Mouse (Mus musculus): Measurements from ENCODE around the gene Gpr101. TPM values are rescaled to one million over a fixed set of nuclear protein-coding genes. Genes with fewer than 3 reads are reported as not detected.

Gpr101 gene
- polyA plus RNA-seq (2014; fragmentation: Illumina TruSeq; extraction: RNeasy Lipid Tissue Mini Kit (QIAGEN cat#74804); ENCODE audit: low read depth, low replicate concordance): not detected

DNA sequence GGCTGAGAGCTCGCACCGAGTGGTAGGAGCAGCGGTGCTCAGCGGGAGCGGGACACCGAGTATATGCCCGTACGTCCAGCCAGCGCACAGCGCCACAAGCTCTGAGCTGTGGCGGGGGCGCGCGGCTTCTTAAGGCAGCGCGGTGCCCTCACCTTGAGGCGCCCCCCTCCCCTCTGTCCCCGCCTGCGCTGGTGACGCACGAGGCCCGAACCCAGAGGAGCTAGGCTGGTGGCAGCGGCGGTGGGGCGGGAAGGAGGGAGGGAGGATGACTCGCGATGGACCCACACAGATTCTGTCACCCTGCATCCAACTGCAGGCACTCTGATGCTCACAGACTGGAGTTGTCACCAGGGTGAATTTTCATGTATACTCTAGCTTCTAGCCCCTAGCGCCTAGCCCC lies at the start of gene Gpr101:
Gene Gpr101 (minus strand): TSS at position 124 of the 400 bp plus-strand sequence.

Other genes starting within 250 kb of the Gpr101 start
- 101 TPM for gene Arhgef6, start 165.0 kb downstream of the Gpr101 start, polyA plus RNA-seq (2014; fragmentation: Illumina TruSeq; extraction: RNeasy Lipid Tissue Mini Kit (QIAGEN cat#74804); ENCODE audit: low read depth, low replicate concordance)
- 36.6 TPM for gene Rbmx, start 110.7 kb downstream of the Gpr101 start, polyA plus RNA-seq (2014; fragmentation: Illumina TruSeq; extraction: RNeasy Lipid Tissue Mini Kit (QIAGEN cat#74804); ENCODE audit: low read depth, low replicate concordance)
- gene Gm364, start 94.6 kb downstream of the Gpr101 start, polyA plus RNA-seq (2014; fragmentation: Illumina TruSeq; extraction: RNeasy Lipid Tissue Mini Kit (QIAGEN cat#74804); ENCODE audit: low read depth, low replicate concordance): not detected